Comparison of ENCODE assay signal across 7 mouse cellular contexts in the genomic region with DNA sequence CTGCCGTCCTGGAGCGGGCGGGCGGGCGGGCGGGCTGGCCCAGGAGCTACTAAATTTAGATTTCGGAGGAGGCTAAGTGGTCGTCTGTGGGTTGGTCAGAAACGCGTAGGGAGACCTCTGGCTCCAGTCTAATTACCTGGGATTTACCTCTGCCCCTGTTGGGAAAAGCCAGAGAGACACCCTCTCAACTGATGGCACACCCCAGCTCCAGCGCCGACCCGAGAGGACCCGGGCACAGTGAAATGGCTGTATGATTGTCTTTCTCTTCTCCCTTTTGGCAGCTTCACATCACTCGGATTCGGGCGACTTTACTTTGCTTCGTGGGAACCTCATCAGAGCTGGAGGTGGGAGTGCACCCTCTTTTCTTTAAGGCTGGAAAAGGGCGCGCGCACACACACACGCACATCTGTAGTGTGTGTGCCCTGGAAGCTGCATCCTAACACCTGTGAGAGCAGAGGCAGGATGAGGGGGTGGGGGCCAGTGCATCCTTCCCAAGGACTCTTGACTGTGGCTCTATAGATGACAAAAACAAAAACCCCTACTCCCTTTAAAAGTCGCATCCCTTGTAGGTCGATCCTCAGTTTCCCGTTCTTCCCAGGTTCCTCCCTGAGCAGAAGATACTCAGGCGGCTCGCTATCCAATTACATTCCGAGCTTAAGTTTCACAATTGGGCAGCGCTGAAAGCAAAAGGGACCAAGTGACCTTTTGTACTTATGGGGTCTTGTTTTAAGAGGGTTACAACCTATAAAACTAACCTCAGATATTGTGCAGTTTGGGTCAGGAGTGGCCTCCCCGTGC. TPM values are rescaled to one million over a fixed set of nuclear protein-coding genes. Genes with fewer than 3 reads are reported as not detected.
DNase-seq lines count a peak whose midpoint lies in the region; ATAC-seq and TF ChIP-seq lines count a peak whose summit lies in the region.

No protein-coding gene starts in this region.

- H3K9me3 ChIP-seq in lung, embryonic 14.5 days (ENCODE audit: low read depth, low read length): no peaks in the 10 kb centered on the region
- no peaks in the 10 kb centered on the region for H3K9me3 ChIP-seq in forebrain, postnatal 0 days (ENCODE audit: low read length)
- no peaks in the 10 kb centered on the region for H3K9me3 ChIP-seq in limb, embryonic 12.5 days

- peak overlapping the region; percentile 96; the same call in 1 of the 2 replicates for H3K27ac ChIP-seq in lung, embryonic 14.5 days (ENCODE audit: low read depth)
- H3K27ac ChIP-seq in forebrain, postnatal 0 days (ENCODE audit: low read depth, low read length): peak overlapping the region; percentile 92
- peak overlapping the region; percentile 96 for H3K27ac ChIP-seq in limb, embryonic 12.5 days

- H3K4me1 ChIP-seq in lung, embryonic 14.5 days (ENCODE audit: insufficient read depth): peaks cover 4% of the 10 kb centered on the region; the same call in 1 of the 2 replicates
- H3K4me1 ChIP-seq in forebrain, postnatal 0 days (ENCODE audit: insufficient read depth): peaks cover 17% of the 10 kb centered on the region
- peaks cover 25% of the 10 kb centered on the region for H3K4me1 ChIP-seq in limb, embryonic 12.5 days (replicated peaks)

- peak overlapping the region; percentile 88 for H3K4me2 ChIP-seq in lung, embryonic 14.5 days
- peak overlapping the region; percentile 61 for H3K4me2 ChIP-seq in forebrain, postnatal 0 days (ENCODE audit: low read depth)
- H3K4me2 ChIP-seq in limb, embryonic 12.5 days: peak overlapping the region; percentile 88

- no peaks in the 10 kb centered on the region for H3K27me3 ChIP-seq in lung, embryonic 14.5 days (ENCODE audit: insufficient read depth, low read length)
- H3K27me3 ChIP-seq in forebrain, postnatal 0 days (ENCODE audit: insufficient read depth, low read length): no peaks in the 10 kb centered on the region
- H3K27me3 ChIP-seq in limb, embryonic 12.5 days: peaks cover 5% of the 10 kb centered on the region

- peaks cover 35% of the 10 kb centered on the region for H3K36me3 ChIP-seq in lung, embryonic 14.5 days (ENCODE audit: insufficient read depth)
- peaks cover 35% of the 10 kb centered on the region for H3K36me3 ChIP-seq in forebrain, postnatal 0 days (ENCODE audit: insufficient read depth)
- H3K36me3 ChIP-seq in limb, embryonic 12.5 days: peaks cover 38% of the 10 kb centered on the region

- WGBS in lung, embryonic 14.5 days: 2% methylated on average over 30 of the region's 30 CpGs
- WGBS in forebrain, postnatal 0 days: 2% methylated on average over 25 of the region's 30 CpGs
- 1% methylated on average over 27 of the region's 30 CpGs for WGBS in limb, embryonic 12.5 days

- no peak for TF ChIP-seq CTCF in lung, embryonic 14.5 days (IDR thresholded peaks at IDR 0.05; ENCODE audit: low read depth)
- no peak for TF ChIP-seq CTCF in forebrain, postnatal 0 days (IDR thresholded peaks at IDR 0.05; ENCODE audit: low read depth)

- H3K9ac ChIP-seq in lung, embryonic 14.5 days: peak overlapping the region; percentile 99
- H3K9ac ChIP-seq in forebrain, postnatal 0 days: peak overlapping the region; percentile 93
- H3K9ac ChIP-seq in limb, embryonic 12.5 days (replicated peaks): peak overlapping the region; percentile 98

- peak; percentile 55 for DNase-seq in lung, embryonic 14.5 days
- DNase-seq in lung, postnatal 25 days (ENCODE audit: low spot score): no peak
- peak; percentile 25 for DNase-seq in c-Kit-positive CD71-positive TER-119-negative erythroid progenitor cells, embryonic 14.5 days (ENCODE audit: low read depth)
- peak; percentile 30 for DNase-seq in forebrain, postnatal 0 days
- peak; percentile 57 for DNase-seq in neural tube, embryonic 10.5 days (ENCODE audit: extremely low spot score, low spot score)
- DNase-seq in natural killer cell, adult 2 months (ENCODE audit: low spot score in 2 of 2): no peak

- H3K4me3 ChIP-seq in lung, embryonic 14.5 days (ENCODE audit: low read depth, low read length): peak overlapping the region; percentile 96
- peak overlapping the region; percentile 62 for H3K4me3 ChIP-seq in forebrain, postnatal 0 days (ENCODE audit: low read depth, low read length)
- H3K4me3 ChIP-seq in limb, embryonic 12.5 days (replicated peaks): peak overlapping the region; percentile 94

- peak; percentile 36 for ATAC-seq in lung, embryonic 14.5 days (ENCODE audit: insufficient read depth)
- peak; percentile 14; the same call in 1 of the 2 replicates for ATAC-seq in forebrain, postnatal 0 days
- ATAC-seq in limb, embryonic 12.5 days (ENCODE audit: insufficient number of reproducible peaks, insufficient read depth, low FRiP score, low TSS enrichment, low read depth): peak; percentile 64; the same call in 1 of the 2 replicates

RNA-seq across cellular contexts. Expression of a gene that starts 0.9 kb away (rescaled TPM):
- 29.0 and 29.2 TPM in 2 replicates for polyA plus RNA-seq in lung, embryonic 14.5 days (2014; fragmentation: Nextera tagmentation; extraction: Ambion mirVana)
- 87.6 and 92.1 TPM in 2 replicates for total RNA-seq in forebrain, postnatal 0 days (2014; rRNA removed)
- polyA plus RNA-seq in forebrain, postnatal 0 days (2015; fragmentation: Nextera tagmentation; extraction: Ambion mirVana): 57.8 and 67.0 TPM in 2 replicates
- 53.8 and 54.2 TPM in 2 replicates for polyA plus RNA-seq in limb, embryonic 12.5 days (2016; fragmentation: Nextera tagmentation; extraction: Ambion mirVana)

RNA-seq across cellular contexts. Expression of a gene that starts 13.2 kb away (rescaled TPM):
- 136 and 140 TPM in 2 replicates for polyA plus RNA-seq in lung, embryonic 14.5 days (2014; fragmentation: Nextera tagmentation; extraction: Ambion mirVana)
- total RNA-seq in forebrain, postnatal 0 days (2014; rRNA removed): 126 and 139 TPM in 2 replicates
- polyA plus RNA-seq in forebrain, postnatal 0 days (2015; fragmentation: Nextera tagmentation; extraction: Ambion mirVana): 89.3 and 110 TPM in 2 replicates
- 162 and 164 TPM in 2 replicates for polyA plus RNA-seq in limb, embryonic 12.5 days (2016; fragmentation: Nextera tagmentation; extraction: Ambion mirVana)

RNA-seq across cellular contexts. Expression of a gene that starts 31.3 kb away (rescaled TPM):
- 8.4 and 11.2 TPM in 2 replicates for polyA plus RNA-seq in lung, embryonic 14.5 days (2014; fragmentation: Nextera tagmentation; extraction: Ambion mirVana)
- total RNA-seq in forebrain, postnatal 0 days (2014; rRNA removed): 9.9 and 20.4 TPM in 2 replicates
- 1.9 and 3.2 TPM in 2 replicates for polyA plus RNA-seq in forebrain, postnatal 0 days (2015; fragmentation: Nextera tagmentation; extraction: Ambion mirVana)
- polyA plus RNA-seq in limb, embryonic 12.5 days (2016; fragmentation: Nextera tagmentation; extraction: Ambion mirVana): 9.2 and 10.0 TPM in 2 replicates

Comparison
In these comparisons a context has a peak if more than half of its experiments do, and no peak if none do; other contexts are left out.
1. DNase-seq: peak in lung, embryonic 14.5 days (single experiment), c-Kit-positive CD71-positive TER-119-negative erythroid progenitor cells, embryonic 14.5 days (single experiment), forebrain, postnatal 0 days (single experiment) and neural tube, embryonic 10.5 days (single experiment); none in lung, postnatal 25 days (single experiment) and natural killer cell, adult 2 months (0 of 2).
2. ATAC-seq: peak in every context shown above with its lines; median percentile 64 in limb, embryonic 12.5 days; 36 in lung, embryonic 14.5 days; 14 in forebrain, postnatal 0 days.
3. Peak in every context shown above with its lines, with median percentiles within 50 percentile points of each other: H3K27ac ChIP-seq, H3K4me2 ChIP-seq, H3K4me3 ChIP-seq and H3K9ac ChIP-seq.